Comparison of ENCODE assay signal across 11 mouse cellular contexts in the genomic region with DNA sequence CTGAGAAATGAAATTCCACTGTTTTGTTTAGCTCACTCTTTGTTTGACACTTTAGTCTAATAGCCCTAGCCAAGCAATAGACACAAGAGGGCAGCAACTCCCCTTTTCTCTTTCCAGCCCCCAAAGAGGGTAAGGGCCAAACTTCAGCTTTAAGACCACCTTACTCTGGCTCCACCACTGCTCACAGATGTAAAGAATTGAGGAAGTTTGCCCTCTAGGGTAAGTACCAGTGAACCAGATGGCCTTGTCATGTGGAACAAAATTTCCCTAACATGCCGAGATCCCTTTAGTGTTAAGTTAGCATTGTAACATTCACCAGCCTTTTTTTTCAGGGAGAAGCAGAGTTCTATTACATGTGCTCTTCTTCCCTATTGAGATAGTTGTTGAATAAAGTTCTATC. TPM values are rescaled to one million over a fixed set of nuclear protein-coding genes. Genes with fewer than 3 reads are reported as not detected.
DNase-seq lines count a peak whose midpoint lies in the region; ATAC-seq and TF ChIP-seq lines count a peak whose summit lies in the region.
"Had no signal": no experiment of that assay in that cellular context is flagged by ENCODE, and none has a peak within 500 bp of the region (broad histone marks: within the 10 kb centered on the region; RNA-seq: fewer than 3 reads in every experiment).

No protein-coding gene starts in this region.

- H3K36me3 ChIP-seq in thymus, adult 2 months (ENCODE audit: control insufficient read depth, insufficient read depth, low read length): no peaks in the 10 kb centered on the region
- H3K36me3 ChIP-seq: embryonic facial prominence, embryonic 13.5 days; liver, embryonic 15.5 days had no signal

- no peak for TF ChIP-seq CTCF in thymus, adult 2 months (IDR thresholded peaks at IDR 0.05; ENCODE audit: borderline replicate concordance, control insufficient read depth, extremely low read depth, insufficient read depth, low read length, poor library complexity)

- intact Hi-C loops in heart, postnatal 25 days (cut with DNase I): loop anchor here (2.0 to 5.0 kb wide), 5 partner anchors 46 to 349 kb away; no protein-coding TSS in a partner anchor

- H3K4me3 ChIP-seq in thymus, adult 2 months (ENCODE audit: control insufficient read depth, insufficient read depth, low read length): no peak overlapping the region
- H3K4me3 ChIP-seq: embryonic facial prominence, embryonic 13.5 days; liver, embryonic 15.5 days; myocyte had no signal

- H3K27ac ChIP-seq in thymus, adult 2 months (ENCODE audit: control insufficient read depth, insufficient read depth, low read length): no peak overlapping the region
- H3K27ac ChIP-seq: embryonic facial prominence, embryonic 13.5 days; liver, embryonic 15.5 days had no signal

- no peak for TF ChIP-seq POLR2A in thymus, adult 2 months (IDR thresholded peaks at IDR 0.05; ENCODE audit: control insufficient read depth, extremely low read depth, insufficient read depth, low read length, poor library complexity)

- no peaks in the 10 kb centered on the region for H3K4me1 ChIP-seq in thymus, adult 2 months (replicated peaks; ENCODE audit: control insufficient read depth, insufficient read depth, low read length)
- H3K4me1 ChIP-seq: embryonic facial prominence, embryonic 13.5 days; liver, embryonic 15.5 days had no signal

- peak; percentile 67 to 75 for ATAC-seq in hematopoietic stem cell, adult 5-6 weeks (replicated peaks in 1 of 2; ENCODE audit: insufficient read depth in 1 of 2, low FRiP score in 2 of 2, low TSS enrichment in 1 of 2, low read depth in 1 of 2, poor library complexity in 2 of 2, severe bottlenecking in 2 of 2)

- H3K27me3 ChIP-seq in thymus, adult 2 months (ENCODE audit: control insufficient read depth, insufficient read depth, low read length): no peaks in the 10 kb centered on the region
- H3K27me3 ChIP-seq: embryonic facial prominence, embryonic 13.5 days; liver, embryonic 15.5 days had no signal

- 41% methylated on average over 1 of the region's 1 CpGs for WGBS in thymus, adult 2 months

- DNase-seq in heart, adult 11 months: peak; percentile 92
- no peak for DNase-seq in heart, postnatal 25 days (ENCODE audit: low spot score)
- peak; percentile 39 for DNase-seq in thymus, adult 2 months
- DNase-seq in thymus, adult 18-20 months: no peak
- no peak for DNase-seq in ovary, adult 18-20 months (ENCODE audit: low spot score)
- no peak for DNase-seq in layer of hippocampus, postnatal 10 days (ENCODE audit: low spot score in 2 of 2)
- no peak for DNase-seq in adrenal gland, adult 18-20 months (ENCODE audit: low spot score in 2 of 2)

RNA-seq across cellular contexts. Expression of a gene that starts 59.0 kb away (rescaled TPM):
- under 1 TPM; 0.23 to 0.53 TPM for total RNA-seq in heart, postnatal 25 days (2021)
- polyA plus RNA-seq in thymus, adult 2 months (2012; rRNA removed): 4.2 and 5.0 TPM in 2 replicates
- total RNA-seq in hematopoietic stem cell, adult 5-6 weeks (2017): 17.7 and 32.0 TPM in 2 replicates
- total RNA-seq in layer of hippocampus, postnatal 10 days (2021): under 1 TPM; 0.13 to 0.14 TPM
- 1 to 10 TPM in 1 of 2 experiments, under 1 TPM in 1; 0.33 to 1.1 TPM for total RNA-seq in adrenal gland, adult 18-20 months (2021)

Comparison
In these comparisons a context has a peak if more than half of its experiments do, and no peak if none do; other contexts are left out.
1. DNase-seq: peak in heart, adult 11 months (single experiment) and thymus, adult 2 months (single experiment); none in heart, postnatal 25 days (single experiment), thymus, adult 18-20 months (0 of 2), ovary, adult 18-20 months (single experiment), layer of hippocampus, postnatal 10 days (0 of 2) and adrenal gland, adult 18-20 months (0 of 2).